Mouse (Mus musculus) cerebellum, adult 2 months (tissue): ENCODE measurements at regions not wholly inside any gene's neighbourhood (a gene's known extent, or its start where the extent isn't known, plus 50 kb on each side); places are given as distances from the start of the nearest gene placed in this dataset.

Source experiments
- CTCF ChIP-seq: fragments of 200-500 bp; IDR thresholded peaks from 2 replicates; pipeline ENCODE4 v1.5.1; 2011; ENCODE audit warnings: low read depth, mild to moderate bottlenecking, control low read depth, low read length, moderate library complexity, borderline replicate concordance; ENCODE audit not compliant: insufficient read depth
- POLR2A ChIP-seq: fragments of 200-500 bp; IDR thresholded peaks from 2 replicates; pipeline ENCODE4 v1.6.1; 2011; ENCODE audit warnings: low read length, control low read depth, borderline replicate concordance; ENCODE audit not compliant: insufficient read depth

DNA sequence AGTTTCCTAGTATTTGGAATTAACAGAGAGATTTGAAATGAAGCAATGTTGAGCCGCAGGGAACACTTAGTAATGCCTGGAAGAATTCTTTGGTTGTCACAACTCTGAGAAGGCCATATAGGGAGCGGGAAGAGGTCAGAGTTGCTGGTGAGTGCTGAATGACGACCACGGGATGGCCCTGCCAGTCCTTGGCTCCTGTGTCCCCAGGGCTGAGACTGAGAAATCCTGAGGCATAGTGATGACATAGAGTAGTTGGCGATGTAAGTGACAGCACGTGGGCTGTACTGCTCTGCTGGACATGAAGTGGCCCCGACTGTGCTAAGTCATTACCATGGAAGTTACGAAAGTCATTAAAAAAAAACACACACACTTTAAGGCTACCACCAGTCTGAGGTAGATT, 190.1 kb upstream of the Klf4 start:
- TF ChIP-seq CTCF (no peak), POLR2A (no peak)
